Mouse (Mus musculus) left cerebral cortex, adult 2 months (tissue): ENCODE data around the gene Serpini1. TPM values are rescaled to one million over a fixed set of nuclear protein-coding genes. Genes with fewer than 3 reads are reported as not detected.
"Not testable (repeated sequence)": the region's sequence is repeated elsewhere in the genome, so short reads cannot be mapped to it uniquely, and the experiment has no call there.

Experiments
- DNase-seq, 2 experiments: peaks; one replicate each; pipeline ENCODE4 v3.0.0; 2021 to 2022; ENCODE audit warnings: low spot score in 2 of 2, mixed read lengths in 1 of 2; ENCODE audit errors: extremely low spot score in 1 of 2
- H3K27ac ChIP-seq: fragments of 200-600 bp; 2 replicates; pipeline ENCODE4 v1.8.1; 2022
- H3K4me3 ChIP-seq: fragments of 200-600 bp; 2 replicates; pipeline ENCODE4 v1.8.1; 2022
- CTCF ChIP-seq: fragments of 200-600 bp; IDR thresholded peaks from 2 replicates; pipeline ENCODE4 v1.8.1; 2022; ENCODE audit warnings: antibody characterized with exemption, mild to moderate bottlenecking, moderate library complexity
- intact Hi-C: fragments of 180-260 bp; cut with DNase I; formaldehyde crosslinking; loops from one replicate; pipeline ENCODE4 v1.15.1; 2025
- total RNA-seq, 2 experiments: library from RNA; stranded (reverse); gene quantifications; 2 replicates each; pipeline ENCODE4 v1.2.3; 2021

The Serpini1 gene
- total RNA-seq, 2 experiments from 2014 or later, result 242 to 289 TPM

DNA sequence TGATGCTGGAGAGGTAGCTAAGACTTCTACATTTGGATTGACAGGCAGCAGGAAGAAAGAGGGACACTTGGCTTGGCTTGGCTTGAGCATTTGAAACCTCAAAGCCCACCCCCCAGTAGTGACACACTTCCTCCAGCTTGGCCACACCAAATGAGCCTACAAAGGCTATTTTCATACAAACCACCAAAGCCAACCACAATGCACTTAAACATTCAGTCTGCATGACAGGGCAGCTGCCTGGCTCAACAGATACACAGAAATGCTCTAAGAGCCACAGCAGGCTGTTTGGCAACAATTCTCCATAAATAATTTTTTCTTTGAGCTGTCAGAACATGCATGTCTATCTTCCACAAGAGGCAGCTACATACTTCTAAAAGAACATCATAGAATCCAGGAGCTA lies 90.2 kb downstream of the Serpini1 start:
- DNase-seq, result no peak
- intact Hi-C loops, result no loop called here
- TF ChIP-seq CTCF, result no peak

DNA sequence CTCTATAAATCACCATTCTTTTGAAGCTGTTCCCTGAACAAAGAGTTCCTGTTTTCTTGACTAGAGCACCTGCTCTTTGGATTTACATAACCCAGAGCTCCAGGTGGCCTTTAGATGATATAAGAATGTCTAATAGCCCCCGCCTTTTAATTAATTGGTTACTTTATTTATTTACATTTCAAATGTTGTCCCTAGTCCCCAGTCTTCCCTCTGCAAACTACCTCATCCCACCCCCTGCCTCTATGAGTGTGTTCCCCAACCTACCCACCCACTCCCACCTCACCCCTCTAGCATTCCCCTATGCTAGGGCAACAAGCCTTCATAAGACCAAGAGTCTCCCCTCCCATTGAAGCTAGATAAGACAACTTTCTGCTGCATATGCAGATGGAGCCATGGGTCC lies 90.9 kb downstream of the Serpini1 start:
- DNase-seq, result no peak
- Histone ChIP-seq H3K4me3 (no peak overlapping the region), H3K27ac (no peak overlapping the region)
- no peak for TF ChIP-seq CTCF
- intact Hi-C loops, result no loop called here

More for the DNA sequence above, 90.2 kb downstream of the Serpini1 start:
- Histone ChIP-seq H3K27ac (no peak overlapping the region), H3K4me3 (no peak overlapping the region)

DNA sequence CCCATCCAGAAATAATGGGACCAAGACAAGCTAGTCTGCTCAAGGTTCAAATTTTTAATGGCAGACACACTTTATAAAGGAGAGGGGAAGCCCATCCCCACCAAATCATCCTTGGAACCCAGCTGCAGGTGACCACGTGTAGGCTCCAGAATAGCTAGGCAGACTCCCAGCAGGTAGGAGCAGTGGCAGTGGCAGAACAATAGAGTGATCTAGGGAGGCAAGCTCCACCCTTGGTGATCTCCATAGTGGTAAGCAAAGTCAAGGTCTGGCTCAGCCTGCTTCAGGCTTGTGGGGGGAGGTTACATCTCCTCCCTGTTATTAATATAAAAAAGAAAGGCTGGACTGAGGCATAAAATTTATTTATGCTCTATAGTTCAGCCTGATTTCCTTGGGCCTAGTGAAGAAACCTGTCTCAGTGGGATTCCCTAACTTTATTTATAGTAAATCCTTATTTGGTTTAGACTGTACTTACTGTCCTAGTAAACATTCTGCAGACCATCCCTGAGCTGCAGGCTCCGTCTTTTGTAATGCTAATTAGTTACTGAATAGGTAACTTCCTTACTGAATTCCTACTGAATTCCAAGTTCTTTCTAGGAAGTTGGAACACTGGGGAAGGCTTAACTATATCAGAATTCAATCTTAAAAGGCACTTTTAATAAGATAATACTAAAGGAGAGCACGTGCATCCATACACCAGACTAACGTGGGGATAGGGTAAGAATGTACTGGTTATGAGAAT lies 93.2 kb downstream of the Serpini1 start:
- DNase-seq, H3K27ac ChIP-seq, H3K4me3 ChIP-seq, intact Hi-C loops: not testable (repeated sequence)

DNA sequence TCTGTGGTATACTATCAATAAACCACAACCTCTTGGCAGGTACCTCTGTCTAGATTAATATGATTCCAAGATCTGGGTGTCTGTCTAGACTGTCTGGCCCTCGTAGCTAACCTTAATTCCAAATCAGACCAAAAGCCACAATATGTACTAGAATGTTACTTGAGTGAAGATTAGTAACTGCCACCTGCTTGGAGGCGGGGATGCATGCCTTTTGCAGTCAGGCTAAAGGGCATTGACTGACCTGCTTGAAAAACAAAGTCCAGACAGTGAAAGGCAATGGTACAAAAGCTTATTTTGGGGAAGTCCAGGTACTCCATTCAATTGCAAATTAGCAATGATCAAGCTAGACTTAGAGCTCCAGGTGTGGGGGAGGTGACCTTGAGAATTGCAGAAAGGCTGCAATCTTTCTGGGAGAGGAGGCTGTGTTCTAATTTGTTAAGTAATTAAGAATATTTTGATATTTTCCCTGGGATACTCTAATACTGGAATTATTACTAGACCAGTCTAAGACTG lies 94.3 kb downstream of the Serpini1 start:
- DNase-seq, result no peak
- intact Hi-C loops, result no loop called here
- no peak overlapping the region for H3K27ac ChIP-seq
- no peak for TF ChIP-seq CTCF
- no peak overlapping the region for H3K4me3 ChIP-seq

DNA sequence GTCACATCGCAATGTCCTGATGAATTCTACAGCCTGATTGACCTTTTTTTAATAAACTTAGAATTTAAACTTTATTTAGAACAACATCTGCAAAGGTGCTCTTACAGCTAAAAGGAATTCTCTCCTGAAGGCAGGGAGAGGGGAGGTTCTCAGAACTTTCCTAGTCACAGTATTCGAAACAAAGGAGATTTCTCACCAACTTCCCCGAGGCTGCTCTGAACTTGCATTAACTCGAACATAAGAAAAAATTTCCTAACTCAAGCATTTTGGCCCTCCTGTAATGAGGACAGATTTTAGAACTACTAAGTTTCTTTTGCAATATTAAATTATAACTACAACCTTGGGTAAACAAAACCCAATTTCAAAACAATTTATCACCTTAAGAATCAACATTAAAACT lies 96.6 kb downstream of the Serpini1 start:
- H3K27ac ChIP-seq, DNase-seq, H3K4me3 ChIP-seq, intact Hi-C loops: not testable (repeated sequence)

DNA sequence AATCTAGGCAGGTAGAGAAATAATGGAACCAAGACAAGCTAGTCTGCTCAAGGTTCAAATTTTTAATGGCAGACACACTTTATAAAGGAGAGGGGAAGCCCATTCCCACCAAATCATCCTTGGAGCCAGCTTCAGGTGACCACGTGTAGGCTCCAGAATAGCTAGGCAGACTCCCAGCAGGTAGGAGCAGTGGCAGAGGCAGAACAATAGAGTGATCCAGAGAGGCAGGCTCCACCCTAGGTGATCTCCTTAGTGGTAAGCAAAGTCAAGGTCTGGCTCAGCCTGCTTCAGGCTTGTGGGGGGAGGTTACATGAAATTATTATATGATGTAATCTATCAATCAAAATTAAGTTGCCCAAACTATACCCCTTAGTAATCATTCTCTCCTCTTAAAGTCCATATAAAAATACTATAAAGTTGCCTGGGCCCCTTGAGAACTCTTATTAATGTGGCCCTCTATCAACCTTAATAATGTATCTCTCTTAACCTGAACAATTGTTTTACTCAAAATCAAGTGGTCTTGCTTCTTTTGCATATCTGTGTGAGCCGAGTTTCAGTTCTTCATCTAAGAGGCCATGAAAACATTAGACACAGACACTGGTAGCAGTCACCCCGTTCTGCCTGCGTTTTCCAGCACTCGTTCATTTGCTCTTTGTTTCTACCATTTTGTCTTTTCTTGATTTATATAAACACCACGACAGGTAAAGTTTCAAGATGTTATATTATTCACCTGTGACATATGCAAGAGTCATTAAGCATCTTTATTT lies 98.4 kb downstream of the Serpini1 start:
- no peak for DNase-seq
- no peak for TF ChIP-seq CTCF
- Histone ChIP-seq H3K27ac (no peak overlapping the region), H3K4me3 (no peak overlapping the region)
- intact Hi-C loops, result no loop called here

DNA sequence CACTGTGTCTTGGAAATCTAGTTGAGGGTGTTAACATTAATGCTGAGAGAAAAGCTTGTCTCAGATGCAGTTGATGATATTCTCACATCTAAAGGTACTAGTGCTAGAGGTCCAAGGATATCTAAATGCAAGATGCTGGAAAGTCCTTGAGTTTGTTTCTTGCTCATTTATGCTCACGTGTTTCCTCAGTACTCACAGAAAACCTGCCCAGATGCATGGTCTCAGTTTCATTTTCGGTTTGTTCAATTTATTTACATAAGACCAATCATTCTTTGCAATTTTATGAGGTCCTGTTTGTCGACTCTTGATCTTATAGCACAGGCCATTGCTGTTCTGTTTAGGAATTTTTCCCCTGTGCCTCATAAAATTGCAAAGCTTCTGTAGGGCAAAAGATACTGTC lies 109.6 kb downstream of the Serpini1 start:
- Histone ChIP-seq H3K27ac (no peak overlapping the region), H3K4me3 (no peak overlapping the region)
- no peak for DNase-seq
- intact Hi-C loops, result no loop called here
- TF ChIP-seq CTCF, result no peak

DNA sequence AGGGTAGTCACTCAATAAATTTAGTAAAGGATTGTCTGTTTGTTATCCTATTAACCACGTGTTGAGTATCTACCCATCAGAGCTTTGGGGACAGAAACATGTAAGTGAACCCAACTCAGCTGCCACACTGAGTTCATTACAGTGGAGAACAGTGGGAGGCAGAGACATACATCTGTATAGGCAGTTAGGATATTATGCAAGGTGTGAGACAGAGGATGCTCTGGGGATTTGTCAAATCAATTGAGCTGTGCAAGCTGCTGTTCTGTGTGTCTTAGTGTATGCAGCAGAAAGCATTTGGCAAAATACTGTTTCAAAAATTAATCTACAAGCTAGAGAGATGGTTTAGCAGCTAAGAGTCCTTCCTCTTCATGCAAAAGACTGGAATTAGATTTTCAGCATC lies 113.1 kb downstream of the Serpini1 start:
- no peak for DNase-seq
- H3K4me3 ChIP-seq, result no peak overlapping the region
- H3K27ac ChIP-seq, result peak overlapping the region; percentile 9; the same call in 1 of the 2 replicates
- no peak for TF ChIP-seq CTCF
- intact Hi-C loops, result no loop called here

DNA sequence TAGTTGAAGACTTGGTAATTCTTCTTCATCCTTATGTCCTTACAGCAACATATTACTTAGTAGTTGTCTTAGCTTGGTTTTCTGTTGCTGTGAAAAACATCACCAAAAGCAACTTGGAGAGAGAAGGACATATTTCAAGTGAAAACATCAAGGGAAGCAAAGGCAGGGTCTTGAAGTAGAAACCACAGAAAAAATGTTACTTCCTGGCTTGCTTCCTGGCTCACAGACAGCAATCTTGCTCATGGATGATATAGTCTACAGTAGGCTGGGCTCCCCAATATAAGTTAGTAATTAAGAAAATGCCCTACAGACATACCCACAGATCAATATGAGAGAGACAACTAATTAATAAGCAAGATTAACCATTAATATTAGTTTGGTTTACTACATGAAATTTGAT lies 125.5 kb downstream of the Serpini1 start:
- Histone ChIP-seq H3K4me3 (no peak overlapping the region), H3K27ac (no peak overlapping the region)
- DNase-seq, result no peak
- intact Hi-C loops, result no loop called here
- TF ChIP-seq CTCF, result no peak

DNA sequence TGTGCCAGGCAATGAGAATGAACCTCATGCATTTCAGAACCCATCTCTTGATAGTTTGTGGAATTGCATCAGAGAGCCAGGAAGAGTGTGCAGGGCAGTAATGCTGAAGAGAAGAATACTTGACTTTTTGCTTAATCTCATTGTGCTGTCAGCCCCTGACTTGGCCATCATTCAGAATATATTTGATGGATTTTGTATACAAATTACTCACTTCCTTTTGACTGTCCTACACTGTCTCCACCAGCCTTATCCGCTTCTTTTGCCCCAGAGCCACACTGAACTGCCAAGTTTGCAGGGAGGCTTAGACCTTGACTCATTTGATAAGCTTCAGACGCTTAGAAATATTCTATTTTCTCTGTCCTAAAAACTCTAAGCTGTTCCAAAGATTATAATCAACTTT lies 129.4 kb downstream of the Serpini1 start:
- TF ChIP-seq CTCF, result no peak
- Histone ChIP-seq H3K4me3 (no peak overlapping the region), H3K27ac (peak overlapping the region; percentile 83)
- intact Hi-C loops, result loop anchor here (2.0 kb wide), 1 partner anchor 18 kb away; no protein-coding TSS in a partner anchor
- DNase-seq, result no peak

DNA sequence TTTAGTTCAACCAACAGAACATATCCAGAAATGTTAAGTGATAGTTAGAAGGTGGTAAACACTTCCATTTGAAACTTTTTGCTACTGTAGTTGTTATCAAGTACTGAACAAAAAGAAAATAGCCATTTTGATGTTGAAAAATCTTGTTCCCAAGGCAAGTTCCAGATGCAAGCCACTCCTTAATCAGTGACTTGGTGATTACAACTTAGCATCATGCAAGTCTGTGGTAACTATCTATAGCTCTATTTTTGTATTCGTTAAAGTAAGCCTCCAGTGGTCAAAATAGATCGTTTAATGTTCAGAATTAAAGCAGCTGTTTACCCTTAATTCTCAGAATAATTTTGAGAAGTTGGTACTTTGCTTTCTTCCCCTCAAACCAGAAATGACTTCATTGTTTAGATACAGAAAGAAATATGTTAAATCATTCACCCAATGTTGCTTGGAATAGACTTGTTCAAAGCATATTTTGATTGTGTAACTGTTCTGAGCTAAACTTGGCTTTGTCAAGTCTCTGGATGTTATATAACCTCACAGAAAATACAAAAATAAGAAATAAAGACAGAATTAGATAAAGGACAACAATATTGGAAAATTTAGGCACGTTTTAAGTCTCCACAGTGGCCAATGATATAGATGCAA lies 130.0 kb downstream of the Serpini1 start:
- intact Hi-C loops, result loop anchor here (2.0 kb wide), 1 partner anchor 17 kb away; no protein-coding TSS in a partner anchor
- H3K4me3 ChIP-seq, result no peak overlapping the region
- peak overlapping the region; percentile 83 for H3K27ac ChIP-seq
- no peak for TF ChIP-seq CTCF
- DNase-seq, result no peak

DNA sequence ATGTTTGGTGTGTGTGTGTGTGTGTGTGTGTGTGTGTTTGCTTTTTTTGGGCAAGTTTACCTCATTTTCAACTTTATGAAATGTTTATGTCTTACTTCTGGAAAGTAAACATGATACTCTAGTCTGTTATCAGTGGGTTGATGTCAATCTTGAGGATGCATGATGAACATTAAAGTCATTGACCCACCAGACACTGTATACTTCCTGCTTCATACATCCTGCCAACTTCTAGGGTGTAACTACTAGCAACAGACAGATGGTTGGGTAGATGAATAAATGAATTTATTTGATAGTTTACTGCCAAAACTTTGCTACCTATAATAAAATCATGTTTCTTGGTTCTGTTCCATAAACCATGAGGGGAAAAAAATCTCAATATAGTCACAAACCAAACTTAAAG lies 133.0 kb downstream of the Serpini1 start:
- Histone ChIP-seq H3K27ac (no peak overlapping the region), H3K4me3 (no peak overlapping the region)
- no peak for DNase-seq
- intact Hi-C loops, result no loop called here
- TF ChIP-seq CTCF, result no peak
